Mouse (Mus musculus) Patski (cell line): ENCODE results near the gene Mpi. TPM values are rescaled to one million over a fixed set of nuclear protein-coding genes. Genes with fewer than 3 reads are reported as not detected.

Experiments used
- ATAC-seq: fragments of 100-300 bp; one replicate; pipeline ENCODE4 v1.8.0; 2021
- CTCF ChIA-PET: fragments of 350-600 bp; sonication (Branson Sonifier 250); formaldehyde crosslinking; loops from one replicate; lab custom pipeline; 2022; ENCODE audit warnings: inconsistent platforms; lab: Charles Lee
- POLR2A ChIA-PET: fragments of 350-600 bp; sonication (Branson Sonifier 250); formaldehyde crosslinking; loops from one replicate; lab custom pipeline; 2022; ENCODE audit warnings: antibody characterized with exemption, inconsistent platforms; lab: Charles Lee
- DNase-seq: peaks from one replicate; pipeline ENCODE4 v3.0.0-alpha.2; 2011; ENCODE audit warnings: low read depth, low spot score
- H3K27me3 ChIP-seq: fragments of 371-371 bp; one replicate; pipeline ENCODE4 v1.5.1; 2021
- CTCF ChIP-seq: fragments of 100-300 bp; IDR thresholded peaks from one replicate; pipeline ENCODE4 v1.5.1; 2021
- in situ Hi-C: fragments of 300-500 bp; cut with MboI; formaldehyde crosslinking; loops from 3 replicates; pipeline ENCODE4 v1.11.1; 2018; ENCODE audit warnings: low pct_unique_long_range_greater_than_20kb, mixed read lengths
- polyA plus RNA-seq: library from polyadenylated mRNA; unstranded; gene quantifications from one replicate; pipeline ENCODE4 v1.2.3, GENCODE M21; 2021

The Mpi gene
- polyA plus RNA-seq, 1 experiment from 2014 or later = 39.1 TPM

DNA sequence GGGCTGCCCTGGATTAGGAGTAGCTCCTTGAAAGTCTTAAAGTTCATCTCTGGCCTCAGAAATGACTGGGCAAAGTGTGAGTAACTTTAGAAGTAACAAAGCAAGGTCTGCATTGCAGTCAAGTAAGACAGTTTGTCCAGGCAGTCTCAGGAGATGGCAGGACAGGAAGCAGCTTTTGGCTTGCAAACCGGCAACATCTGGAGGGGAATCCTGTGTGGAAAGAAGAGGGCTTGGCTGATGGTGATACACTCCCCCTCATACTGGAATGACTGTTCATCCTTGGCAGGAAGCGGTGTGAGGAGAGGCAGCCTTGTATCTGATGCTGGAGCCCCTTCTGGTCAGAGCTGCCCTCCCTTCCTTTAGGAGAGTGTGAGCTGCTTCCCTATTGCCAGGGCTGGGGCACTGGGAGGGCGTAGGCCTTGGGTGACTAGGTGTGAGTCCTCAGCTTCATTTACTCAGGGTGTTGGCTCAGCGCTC lies 10.4 kb upstream of the Mpi start:
- CTCF ChIA-PET = interaction anchor here (1.8 to 1.9 kb wide), 2 partner anchors 8 to 16 kb away, joined by 4 to 5 read pairs; no protein-coding TSS in a partner anchor
- no peak for TF ChIP-seq CTCF
- in situ Hi-C loops = no loop called here
- peaks cover 4% of the 10 kb centered on the region for H3K27me3 ChIP-seq
- DNase-seq = no peak
- ATAC-seq = no peak
- POLR2A ChIA-PET = interaction anchor here (0.8 kb wide), 1 partner anchor 20 kb away, joined by 4 read pairs; no protein-coding TSS in a partner anchor

- POLR2A ChIA-PET = interaction anchor here (0.6 to 0.8 kb wide), 2 partner anchors 10 to 22 kb away, joined by 3 read pairs; no protein-coding TSS in a partner anchor
- no peak for TF ChIP-seq CTCF
- no peak for DNase-seq
- in situ Hi-C loops = no loop called here
- CTCF ChIA-PET = interaction anchor here (1.8 to 1.9 kb wide), 2 partner anchors 9 to 18 kb away, joined by 4 to 5 read pairs; no protein-coding TSS in a partner anchor
- ATAC-seq = no peak
- H3K27me3 ChIP-seq = peaks cover 4% of the 10 kb centered on the region
Measured at GRCm38 (mm10) chr9:57561711-57562099, 9.1 kb upstream of the Mpi start.

- POLR2A ChIA-PET = interaction anchor here (0.6 to 0.9 kb wide), 3 partner anchors 9 to 70 kb away, joined by 3 read pairs; no protein-coding TSS in a partner anchor
- CTCF ChIA-PET = interaction anchor here (1.0 to 1.9 kb wide), 3 partner anchors 10 to 99 kb away, joined by 3 to 5 read pairs (median 4); no protein-coding TSS in a partner anchor
- peaks cover 4% of the 10 kb centered on the region for H3K27me3 ChIP-seq
- ATAC-seq (peak; percentile 97), DNase-seq (peak; percentile 66)
- in situ Hi-C loops = no loop called here
- no peak for TF ChIP-seq CTCF
Measured at GRCm38 (mm10) chr9:57560861-57561710, 8.5 kb upstream of the Mpi start, which contains the start of gene Scamp2. Scamp2 (plus strand) TSS chr9:57560943.

- TF ChIP-seq CTCF = no peak
- in situ Hi-C loops = no loop called here
- H3K27me3 ChIP-seq = peaks cover 4% of the 10 kb centered on the region
- ATAC-seq (no peak), DNase-seq (no peak)
- CTCF ChIA-PET = interaction anchor here (1.0 kb wide), 1 partner anchor 100 kb away, joined by 3 read pairs; no protein-coding TSS in a partner anchor
- POLR2A ChIA-PET = interaction anchor here (0.9 kb wide), 1 partner anchor 71 kb away, joined by 3 read pairs; no protein-coding TSS in a partner anchor
Measured at GRCm38 (mm10) chr9:57560263-57560662, 7.7 kb upstream of the Mpi start.

GRCm38 (mm10) chr9:57559568-57559967 lies 7.0 kb upstream of the Mpi start:
- no peak for TF ChIP-seq CTCF
- peaks cover 4% of the 10 kb centered on the region for H3K27me3 ChIP-seq
- ChIA-PET POLR2A (no interaction called here), CTCF (no interaction called here)
- no peak for ATAC-seq
- in situ Hi-C loops = no loop called here
- DNase-seq = no peak

DNA sequence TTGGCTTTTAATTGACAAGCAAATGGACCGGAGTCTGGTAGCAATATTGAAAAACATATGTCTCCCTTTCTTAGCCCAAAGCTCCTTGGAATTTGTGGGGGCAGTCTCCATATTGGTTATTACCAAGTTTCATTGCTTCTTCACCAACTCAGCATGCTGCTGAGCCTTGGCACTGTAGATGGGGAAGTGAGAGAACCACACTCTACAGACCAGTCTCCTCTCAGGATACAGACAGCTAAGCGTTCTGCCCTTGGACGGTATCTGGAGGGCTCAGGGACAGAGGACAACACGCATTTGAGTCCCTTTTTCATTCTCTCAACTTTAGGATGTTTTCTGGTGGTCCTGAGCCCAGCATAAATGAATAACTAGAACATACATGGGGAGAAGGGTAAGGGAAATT lies 6.1 kb upstream of the Mpi start:
- ChIA-PET POLR2A (no interaction called here), CTCF (interaction anchor here (1.4 kb wide), 1 partner anchor 17 kb away, joined by 4 read pairs; no protein-coding TSS in a partner anchor)
- ATAC-seq = no peak
- peaks cover 4% of the 10 kb centered on the region for H3K27me3 ChIP-seq
- in situ Hi-C loops = no loop called here
- DNase-seq = no peak
- TF ChIP-seq CTCF = no peak

DNA sequence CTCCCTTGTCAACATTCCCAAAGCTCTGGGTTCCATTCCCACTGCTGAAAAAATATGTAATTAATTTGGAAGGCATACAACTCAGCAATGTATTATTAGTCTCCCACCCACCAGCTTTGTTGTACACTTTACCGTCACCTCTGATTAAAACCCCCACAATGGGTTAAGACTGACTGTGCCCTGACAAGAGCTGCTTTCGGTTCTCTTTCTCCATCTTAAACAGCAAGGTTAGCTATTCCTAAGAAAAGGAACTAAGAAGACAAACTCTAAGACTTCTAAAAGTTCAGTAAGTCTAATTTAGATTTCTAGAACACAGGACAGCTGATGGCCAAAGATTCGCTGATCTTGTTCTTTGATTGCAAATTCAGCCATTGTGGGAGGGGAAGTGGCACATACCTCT lies 4.7 kb upstream of the Mpi start:
- ChIA-PET CTCF (interaction anchor here (0.7 to 1.7 kb wide), 3 partner anchors 11 to 98 kb away, joined by 3 to 4 read pairs (median 3); no protein-coding TSS in a partner anchor), POLR2A (no interaction called here)
- DNase-seq (no peak), ATAC-seq (no peak)
- in situ Hi-C loops = no loop called here
- peaks cover 4% of the 10 kb centered on the region for H3K27me3 ChIP-seq
- no peak for TF ChIP-seq CTCF

- in situ Hi-C loops = no loop called here
- TF ChIP-seq CTCF = no peak
- CTCF ChIA-PET = interaction anchor here (1.2 kb wide), 1 partner anchor 14 kb away, joined by 3 read pairs; no protein-coding TSS in a partner anchor
- ATAC-seq (no peak), DNase-seq (no peak)
- POLR2A ChIA-PET = no interaction called here
- peaks cover 4% of the 10 kb centered on the region for H3K27me3 ChIP-seq
Measured at GRCm38 (mm10) chr9:57554753-57555152, 2.2 kb upstream of the Mpi start.

DNA sequence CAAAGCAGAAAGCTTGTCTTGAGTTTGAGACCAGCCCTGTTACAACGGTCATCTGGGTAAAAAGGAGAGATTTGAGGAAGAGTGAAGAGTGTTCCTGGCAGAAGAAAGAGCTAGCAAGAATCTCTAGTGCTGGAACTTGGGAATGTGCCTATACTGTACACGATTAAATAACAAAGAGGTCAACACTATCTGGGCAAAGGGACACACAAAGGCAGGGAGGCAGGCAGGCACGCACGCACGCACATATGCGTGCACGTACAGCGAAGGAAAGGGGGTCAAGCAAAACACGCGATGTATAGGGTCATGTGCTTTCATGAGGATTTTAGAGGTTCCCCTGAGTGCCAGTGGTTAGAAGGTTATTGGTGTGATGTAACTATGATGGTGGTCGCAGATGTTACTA lies 556 bp upstream of the Mpi start:
- H3K27me3 ChIP-seq = no peaks in the 10 kb centered on the region
- no peak for TF ChIP-seq CTCF
- CTCF ChIA-PET = interaction anchor here (0.9 kb wide), 1 partner anchor 10 kb away, joined by 3 read pairs; no protein-coding TSS in a partner anchor
- in situ Hi-C loops = no loop called here
- DNase-seq (no peak), ATAC-seq (no peak)
- POLR2A ChIA-PET = interaction anchor here (1.1 kb wide), 1 partner anchor 14 kb away, joined by 3 read pairs; no protein-coding TSS in a partner anchor

DNA sequence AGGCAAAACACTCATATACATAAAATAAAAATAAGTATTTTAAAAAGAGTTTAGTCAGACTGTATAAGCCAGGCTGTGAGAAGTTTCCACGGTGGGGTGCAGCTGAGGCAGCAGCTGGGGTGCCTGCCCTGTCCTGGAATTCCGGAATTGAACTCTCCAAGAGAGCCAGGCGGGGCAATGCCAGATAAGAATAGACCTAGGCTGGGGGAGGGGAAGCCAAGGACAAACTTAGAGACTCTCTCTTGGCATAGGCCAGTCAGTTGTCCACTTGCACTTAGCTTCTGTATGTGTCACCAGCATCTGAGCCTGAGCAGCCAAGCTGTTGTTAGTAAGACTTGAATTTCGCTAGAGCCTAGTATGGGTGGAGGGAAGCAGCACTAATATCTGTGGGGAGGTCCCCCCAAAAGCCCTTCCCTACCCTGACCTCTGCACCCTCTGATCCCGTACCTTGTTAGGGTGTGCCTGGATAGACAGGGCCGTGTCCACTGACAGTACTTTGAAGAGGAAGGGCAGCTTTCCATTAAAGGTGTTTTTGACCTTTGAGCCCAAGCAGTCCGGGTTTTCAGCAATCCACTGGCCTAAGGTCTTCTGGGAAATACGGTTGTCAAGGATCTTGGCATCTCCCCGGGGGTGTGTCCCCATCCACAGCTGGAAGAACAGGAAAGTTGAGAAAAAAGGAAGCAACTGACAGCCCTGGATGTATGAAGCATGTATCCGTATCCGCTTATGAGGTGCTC lies 2.3 kb downstream of the Mpi start:
- in situ Hi-C loops = no loop called here
- ChIA-PET CTCF (interaction anchor here (1.4 to 1.5 kb wide), 2 partner anchors 9 to 35 kb away, joined by 3 to 5 read pairs; no protein-coding TSS in a partner anchor), POLR2A (interaction anchor here (1.0 kb wide), 1 partner anchor 12 kb away, joined by 4 read pairs; no protein-coding TSS in a partner anchor)
- H3K27me3 ChIP-seq = no peaks in the 10 kb centered on the region
- ATAC-seq (no peak), DNase-seq (no peak)
- no peak for TF ChIP-seq CTCF
